Mouse (Mus musculus) brain, embryonic 14.5 days (tissue): ENCODE measurements at regions not wholly inside any gene's neighbourhood (a gene's known extent, or its start where the extent isn't known, plus 50 kb on each side); places are given as distances from the start of the nearest gene placed in this dataset.

Experiments used
- DNase-seq: peaks from one replicate; pipeline ENCODE4 v3.0.0-alpha.2; 2011; ENCODE audit warnings: low read depth
- CTCF ChIP-seq: fragments of 200-500 bp; IDR thresholded peaks from 2 replicates; pipeline ENCODE4 v1.5.1; 2012; ENCODE audit warnings: inconsistent platforms, mild to moderate bottlenecking, moderate library complexity, borderline replicate concordance; ENCODE audit not compliant: insufficient read depth, insufficient read length; ENCODE audit errors: extremely low read depth
- POLR2A ChIP-seq: fragments of 200-500 bp; IDR thresholded peaks from 2 replicates; pipeline ENCODE4 v1.6.1; 2012; ENCODE audit warnings: mild to moderate bottlenecking, inconsistent platforms, borderline replicate concordance; ENCODE audit not compliant: poor library complexity, insufficient read depth, insufficient read length, severe bottlenecking; ENCODE audit errors: extremely low read depth

- TF ChIP-seq CTCF (no peak), POLR2A (no peak)
- DNase-seq: no peak
These were observed 211.8 kb upstream of the Atp5g3 start for GRCm38 (mm10) chr2:74122937-74123336.

GRCm38 (mm10) chr2:74120051-74120450 lies 208.9 kb upstream of the Atp5g3 start:
- no peak for DNase-seq
- no peak for TF ChIP-seq POLR2A
- no peak for TF ChIP-seq CTCF

GRCm38 (mm10) chr2:74119167-74119937 lies 208.2 kb upstream of the Atp5g3 start:
- no peak for TF ChIP-seq CTCF
- no peak for TF ChIP-seq POLR2A
- DNase-seq: peak; percentile 88

- DNase-seq: no peak
- TF ChIP-seq POLR2A (no peak), CTCF (no peak)
These were observed 195.3 kb upstream of the Atp5g3 start for GRCm38 (mm10) chr2:74106472-74106871.

- DNase-seq: peak; percentile 41
- TF ChIP-seq CTCF (no peak), POLR2A (no peak)
These were observed 188.7 kb upstream of the Atp5g3 start for GRCm38 (mm10) chr2:74099671-74100372.

- peak; percentile 83 for DNase-seq
- TF ChIP-seq CTCF (no peak), POLR2A (no peak)
These were observed 185.7 kb upstream of the Atp5g3 start for GRCm38 (mm10) chr2:74096809-74097208.

GRCm38 (mm10) chr2:74093494-74093893 lies 182.4 kb upstream of the Atp5g3 start:
- TF ChIP-seq POLR2A: no peak
- TF ChIP-seq CTCF: no peak
- DNase-seq: no peak

- TF ChIP-seq CTCF (no peak), POLR2A (no peak)
These were observed 176.2 kb upstream of the Atp5g3 start for GRCm38 (mm10) chr2:74087375-74087774.

GRCm38 (mm10) chr2:74084971-74085370 lies 173.8 kb upstream of the Atp5g3 start:
- DNase-seq: no peak
- no peak for TF ChIP-seq CTCF
- no peak for TF ChIP-seq POLR2A

More at GRCm38 (mm10) chr2:74087375-74087774, 176.2 kb upstream of the Atp5g3 start:
- DNase-seq: no peak

- DNase-seq: no peak
- TF ChIP-seq CTCF: no peak
- no peak for TF ChIP-seq POLR2A
These were observed 165.6 kb upstream of the Atp5g3 start for GRCm38 (mm10) chr2:74076774-74077173.

- no peak for DNase-seq
- TF ChIP-seq POLR2A: no peak
- no peak for TF ChIP-seq CTCF
These were observed 164.4 kb upstream of the Atp5g3 start for GRCm38 (mm10) chr2:74075566-74075965.
